Mouse (Mus musculus) spleen, adult 2 months (tissue): Measurements from ENCODE around the gene Grik2.

Experiments used
- CTCF ChIP-seq: fragments of 200-500 bp; IDR thresholded peaks from 2 replicates; pipeline ENCODE4 v1.5.1; 2011; ENCODE audit warnings: mild to moderate bottlenecking, inconsistent platforms; ENCODE audit not compliant: insufficient read depth, insufficient read length, insufficient replicate concordance; ENCODE audit errors: extremely low read depth
- POLR2A ChIP-seq: fragments of 200-500 bp; IDR thresholded peaks from 2 replicates; pipeline ENCODE4 v1.6.1; 2011; ENCODE audit warnings: low read depth, low read length, inconsistent platforms

- no peak for TF ChIP-seq CTCF
- no peak for TF ChIP-seq POLR2A
Measured at GRCm38 (mm10) chr10:49136816-49137215, 651.8 kb downstream of the Grik2 start.
